Mouse (Mus musculus): ENCODE results near the gene Mrpl34.

DNA sequence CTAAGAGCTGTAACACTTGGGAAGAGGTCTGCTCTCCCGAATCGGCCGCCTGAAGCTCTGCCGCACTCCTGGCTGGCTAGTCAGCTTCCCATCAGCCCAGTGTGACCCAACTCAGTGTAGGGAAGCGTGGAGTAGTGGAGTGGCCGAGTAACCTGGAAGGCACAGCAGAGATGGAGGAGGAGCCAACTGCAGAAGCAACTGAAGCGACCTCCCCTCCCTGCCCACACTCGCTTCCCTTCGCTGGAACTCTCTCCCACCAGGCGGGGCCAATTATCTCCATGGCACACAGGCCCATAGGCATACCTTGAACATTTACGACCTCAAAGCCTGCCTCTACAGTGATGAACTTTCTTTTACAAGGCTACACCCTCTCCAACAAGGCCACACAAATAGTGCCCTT lies 13.0 kb upstream of the Mrpl34 start:
- TF ChIP-seq CTCF (IDR thresholded peaks at IDR 0.05; ENCODE audit: low read depth) = no peak
- no peak for TF ChIP-seq EP300 (IDR thresholded peaks at IDR 0.05; ENCODE audit: low read depth)

Measured in liver, postnatal 0 days (tissue).